Mouse (Mus musculus) stomach, embryonic 16.5 days (tissue): ENCODE results near the gene Cnbd2. TPM values are rescaled to one million over a fixed set of nuclear protein-coding genes. Genes with fewer than 3 reads are reported as not detected.

Experiments
- ATAC-seq: fragments of 200-750 bp; cut with Nextera tagmentation; 2 replicates; pipeline ENCODE4 v1.8.0; 2017; ENCODE audit warnings: moderate number of reproducible peaks, moderate TSS enrichment; ENCODE audit not compliant: insufficient read depth, low FRiP score
- H3K27ac ChIP-seq: fragments of 300-500 bp; sonication (generic); 2 replicates; pipeline ENCODE4 v1.5.1; 2014; ENCODE audit warnings: low read length
- H3K27me3 ChIP-seq: fragments of 300-500 bp; sonication (generic); 2 replicates; pipeline ENCODE4 v1.6.1; 2014; ENCODE audit warnings: low read length, control low read depth, mixed read lengths; ENCODE audit not compliant: control insufficient read depth, insufficient read depth
- H3K36me3 ChIP-seq: fragments of 300-500 bp; sonication (generic); 2 replicates; pipeline ENCODE4 v1.6.1; 2014; ENCODE audit warnings: low read length; ENCODE audit not compliant: control insufficient read depth, insufficient read depth
- H3K4me1 ChIP-seq: fragments of 300-500 bp; sonication (generic); 2 replicates; pipeline ENCODE4 v1.6.1; 2014; ENCODE audit warnings: low read length, control low read depth, mixed read lengths; ENCODE audit not compliant: control insufficient read depth, insufficient read depth
- H3K4me2 ChIP-seq: fragments of 300-500 bp; sonication (generic); 2 replicates; pipeline ENCODE4 v1.6.1; 2014; ENCODE audit warnings: low read depth, low read length, mixed read lengths
- H3K4me3 ChIP-seq: fragments of 300-500 bp; sonication (generic); replicated peaks from 2 replicates; pipeline ENCODE4 v1.5.1; 2014; ENCODE audit warnings: mild to moderate bottlenecking, low read length
- H3K9ac ChIP-seq: fragments of 300-500 bp; sonication (generic); 2 replicates; pipeline ENCODE4 v1.6.1; 2014; ENCODE audit warnings: low read length
- H3K9me3 ChIP-seq: fragments of 300-500 bp; sonication (generic); replicated peaks from 2 replicates; pipeline ENCODE4 v1.6.1; 2016; ENCODE audit warnings: low read length, control low read depth; ENCODE audit not compliant: control insufficient read depth
- WGBS: fragments of 180-500 bp; shearing (Covaris S2); extraction: QIAGEN DNeasy Blood & Tissue Kit; methylation state at CpG from one replicate; pipeline ENCODE4 v1.1.7; 2014; 5-methylcytosine and 5-hydroxymethylcytosine counted together
- polyA plus RNA-seq: library from polyadenylated mRNA; unstranded; fragments of >200 nt; fragmentation: Nextera tagmentation; extraction: Ambion mirVana; gene quantifications from 2 replicates; pipeline ENCODE4 v1.2.1, GENCODE M21; 2015

Gene Cnbd2
- polyA plus RNA-seq, 1 experiment from 2014 or later = 3.3 TPM

DNA sequence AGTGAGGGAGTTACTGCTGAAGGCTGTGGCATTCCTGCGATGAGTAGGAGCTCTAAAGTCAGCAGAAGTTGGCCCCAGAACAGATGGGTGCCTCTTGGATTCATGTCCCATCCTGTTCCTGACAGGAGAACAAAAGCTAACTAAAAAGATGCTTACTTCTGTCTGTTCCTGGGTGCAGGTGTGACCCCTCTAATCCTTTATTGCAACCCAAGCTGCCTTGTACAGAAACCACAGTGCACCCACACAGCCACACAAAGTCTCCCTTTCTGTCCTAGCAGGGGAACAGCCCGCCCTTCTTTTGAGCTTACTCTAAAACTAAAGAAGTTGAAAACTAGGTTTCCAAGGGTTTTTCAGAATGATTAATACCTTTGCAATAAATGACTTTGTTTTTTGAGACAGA, 23.9 kb upstream of the Cnbd2 start:
- Histone ChIP-seq H3K4me2 (no peak overlapping the region), H3K9me3 (no peaks in the 10 kb centered on the region), H3K27me3 (no peaks in the 10 kb centered on the region), H3K4me1 (no peaks in the 10 kb centered on the region), H3K36me3 (0 out of 2 replicates have a peak, but pooled peaks cover 5% of the 10 kb centered on the region), H3K4me3 (no peak overlapping the region), H3K9ac (no peak overlapping the region), H3K27ac (no peak overlapping the region)
- 76% methylated on average over 2 of the region's 2 CpGs for WGBS
- no peak for ATAC-seq

DNA sequence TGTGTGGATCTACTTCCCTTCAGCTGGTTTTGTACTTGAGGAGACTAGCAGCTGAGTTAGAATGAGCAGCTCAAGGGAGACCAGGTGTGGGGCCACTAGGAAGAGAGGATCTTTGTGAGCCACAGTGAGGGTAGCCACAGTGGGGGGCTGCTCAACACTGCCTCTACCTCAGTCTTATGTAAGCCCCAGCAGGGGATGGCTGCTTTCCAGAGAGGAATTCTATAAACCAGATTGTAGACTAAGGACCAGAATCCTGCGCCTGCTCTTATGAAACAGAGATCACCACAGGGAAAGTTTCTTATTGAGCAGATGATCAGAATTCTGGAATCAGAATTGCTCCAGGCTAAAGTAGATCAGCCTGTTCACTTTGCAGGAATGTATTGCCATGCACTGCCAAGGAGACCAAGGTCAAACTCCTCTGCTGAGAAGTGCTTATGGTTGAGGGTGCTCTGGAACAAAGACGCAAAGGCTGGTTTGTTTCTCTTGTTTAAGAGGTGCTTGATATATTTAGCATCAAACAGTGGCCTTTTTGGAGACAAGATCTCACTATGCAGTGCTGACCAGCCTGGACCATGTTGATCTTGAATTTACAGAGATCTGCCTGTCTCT, 22.4 kb upstream of the Cnbd2 start:
- no peak overlapping the region for H3K4me3 ChIP-seq
- H3K4me2 ChIP-seq = no peak overlapping the region
- H3K9me3 ChIP-seq = no peaks in the 10 kb centered on the region
- H3K36me3 ChIP-seq = 0 out of 2 replicates have a peak, but pooled peaks cover 5% of the 10 kb centered on the region
- H3K27ac ChIP-seq = no peak overlapping the region
- no peak for ATAC-seq
- no peak overlapping the region for H3K9ac ChIP-seq
- 87% methylated on average over 2 of the region's 2 CpGs for WGBS
- H3K4me1 ChIP-seq = no peaks in the 10 kb centered on the region
- H3K27me3 ChIP-seq = no peaks in the 10 kb centered on the region

DNA sequence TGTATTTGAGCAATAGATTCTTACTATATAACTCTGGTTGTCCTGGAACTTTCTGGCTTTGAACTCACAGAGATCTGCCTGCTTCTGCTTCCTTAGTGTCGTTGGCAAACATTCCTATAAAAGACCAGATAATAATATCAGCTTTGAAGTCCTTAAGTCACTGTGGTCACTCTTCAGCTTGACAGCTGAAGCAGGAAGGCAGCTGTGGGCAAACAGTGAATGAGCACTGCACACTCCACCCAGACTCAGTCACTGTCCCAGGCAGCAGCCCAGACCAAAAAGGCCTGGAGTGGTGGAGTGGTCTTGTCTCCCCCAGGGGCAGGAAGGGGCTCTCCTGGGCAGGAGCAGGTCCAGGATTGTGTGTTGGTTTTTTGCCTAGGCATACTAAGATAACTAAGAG, 20.1 kb upstream of the Cnbd2 start:
- H3K27ac ChIP-seq = no peak overlapping the region
- H3K9ac ChIP-seq = no peak overlapping the region
- H3K9me3 ChIP-seq = no peaks in the 10 kb centered on the region
- H3K4me1 ChIP-seq = no peaks in the 10 kb centered on the region
- H3K4me3 ChIP-seq = no peak overlapping the region
- H3K27me3 ChIP-seq = no peaks in the 10 kb centered on the region
- H3K36me3 ChIP-seq = 0 out of 2 replicates have a peak, but pooled peaks cover 5% of the 10 kb centered on the region
- ATAC-seq = no peak
- 83% methylated on average over 1 of the region's 1 CpGs for WGBS
- no peak overlapping the region for H3K4me2 ChIP-seq

DNA sequence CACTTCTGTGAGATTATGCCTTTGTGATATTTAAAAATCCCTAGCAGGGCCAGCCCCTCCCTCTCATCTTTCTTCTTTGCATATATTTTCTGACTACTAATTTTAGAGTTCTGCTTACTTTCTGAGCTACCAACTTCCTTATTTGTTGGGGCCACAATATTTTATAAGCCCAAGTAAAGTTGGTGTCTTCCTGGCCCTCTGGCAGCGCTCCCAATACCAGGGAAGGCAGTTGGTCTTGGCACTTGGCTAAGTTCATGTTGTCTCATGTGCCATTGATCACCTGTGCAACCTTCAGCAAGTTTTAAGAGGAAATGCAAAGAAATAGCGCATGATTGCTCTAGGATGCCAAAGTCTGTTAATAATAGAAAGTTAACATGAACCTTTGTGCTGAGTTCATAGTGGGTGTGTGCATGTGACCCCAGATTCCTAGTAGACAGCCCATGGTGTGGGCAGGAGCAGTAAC, 16.5 kb upstream of the Cnbd2 start:
- no peaks in the 10 kb centered on the region for H3K27me3 ChIP-seq
- peak overlapping the region; percentile 49 for H3K27ac ChIP-seq
- 0 out of 2 replicates have a peak, but pooled peaks cover 9% of the 10 kb centered on the region for H3K36me3 ChIP-seq
- no peak for ATAC-seq
- no peak overlapping the region for H3K9ac ChIP-seq
- H3K4me2 ChIP-seq = no peak overlapping the region
- H3K9me3 ChIP-seq = no peaks in the 10 kb centered on the region
- no peaks in the 10 kb centered on the region for H3K4me1 ChIP-seq
- WGBS = 83% methylated on average over 2 of the region's 2 CpGs
- H3K4me3 ChIP-seq = no peak overlapping the region

DNA sequence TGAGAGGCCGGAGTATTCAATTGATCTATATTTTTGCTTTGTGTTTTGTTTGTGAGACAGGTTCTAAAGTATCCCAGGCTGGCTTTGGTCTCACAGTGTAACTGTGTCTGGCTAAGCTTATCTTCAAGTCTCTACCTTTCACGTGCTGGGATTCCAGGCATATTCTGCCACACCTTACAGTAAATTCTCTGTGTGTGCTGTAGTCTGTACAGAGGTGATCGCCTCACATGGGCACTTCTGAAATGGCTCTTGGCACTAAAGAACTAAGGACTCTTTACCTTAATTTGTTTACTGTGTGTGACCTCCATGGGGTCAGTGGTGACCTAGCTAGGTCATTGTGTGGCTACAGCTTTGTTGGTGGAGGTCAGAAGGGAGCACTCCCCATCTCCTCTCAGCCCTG, 15.9 kb upstream of the Cnbd2 start:
- Histone ChIP-seq H3K27me3 (no peaks in the 10 kb centered on the region), H3K27ac (peak overlapping the region; percentile 49), H3K9ac (no peak overlapping the region), H3K36me3 (0 out of 2 replicates have a peak, but pooled peaks cover 9% of the 10 kb centered on the region), H3K4me2 (no peak overlapping the region), H3K4me1 (no peaks in the 10 kb centered on the region), H3K9me3 (no peaks in the 10 kb centered on the region), H3K4me3 (no peak overlapping the region)
- ATAC-seq = peak; percentile 63
- 76% methylated on average over 3 of the region's 3 CpGs for WGBS

DNA sequence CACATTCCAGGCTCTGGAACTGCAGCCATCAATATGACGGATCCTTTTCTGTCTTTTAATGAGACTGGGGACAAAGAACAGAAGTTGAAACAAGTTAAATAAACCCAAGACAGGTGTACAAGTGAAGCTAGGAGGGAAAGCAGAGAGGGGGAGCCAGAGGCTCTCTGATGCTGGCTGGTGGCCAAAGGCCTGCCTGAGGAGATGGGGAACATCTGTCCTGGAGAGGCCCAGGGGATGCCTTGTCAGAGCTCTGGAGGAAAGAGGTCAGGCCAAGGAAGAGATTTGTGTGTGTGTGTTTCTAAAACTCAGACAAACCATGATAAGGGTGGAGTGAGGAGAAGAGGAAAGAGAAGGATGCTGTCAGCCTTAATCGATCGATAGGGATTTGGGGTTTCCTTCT, 14.4 kb upstream of the Cnbd2 start:
- ATAC-seq = peak; percentile 83
- no peak overlapping the region for H3K9ac ChIP-seq
- 52% methylated on average over 3 of the region's 3 CpGs for WGBS
- H3K36me3 ChIP-seq = 0 out of 2 replicates have a peak, but pooled peaks cover 5% of the 10 kb centered on the region
- H3K27ac ChIP-seq = no peak overlapping the region
- H3K4me3 ChIP-seq = no peak overlapping the region
- H3K4me2 ChIP-seq = no peak overlapping the region
- no peaks in the 10 kb centered on the region for H3K4me1 ChIP-seq
- no peaks in the 10 kb centered on the region for H3K9me3 ChIP-seq
- no peaks in the 10 kb centered on the region for H3K27me3 ChIP-seq

DNA sequence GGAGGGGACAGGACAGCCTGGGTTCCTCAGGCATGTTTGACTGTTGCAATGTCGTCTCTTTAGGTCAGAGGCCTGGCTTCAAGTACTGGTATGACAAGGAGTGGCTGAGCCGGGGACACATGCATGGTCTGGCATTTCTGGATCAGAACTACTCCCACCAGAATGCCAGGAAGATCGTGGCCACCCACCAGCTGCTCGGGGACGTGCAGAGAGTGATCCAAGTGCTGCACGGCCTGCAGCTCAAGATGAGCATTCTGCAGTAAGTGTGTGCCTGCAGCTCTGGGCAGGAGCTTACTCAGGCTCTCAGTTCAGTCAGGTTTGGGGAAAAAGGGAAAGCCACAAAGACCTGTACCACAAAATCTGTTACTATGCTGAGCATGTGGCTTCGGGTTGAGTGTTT, 13.6 kb upstream of the Cnbd2 start:
- Histone ChIP-seq H3K9ac (no peak overlapping the region), H3K4me2 (no peak overlapping the region), H3K27ac (no peak overlapping the region), H3K36me3 (0 out of 2 replicates have a peak, but pooled peaks cover 3% of the 10 kb centered on the region), H3K9me3 (no peaks in the 10 kb centered on the region), H3K4me1 (no peaks in the 10 kb centered on the region), H3K27me3 (no peaks in the 10 kb centered on the region), H3K4me3 (no peak overlapping the region)
- no peak for ATAC-seq
- WGBS = 70% methylated on average over 7 of the region's 7 CpGs

DNA sequence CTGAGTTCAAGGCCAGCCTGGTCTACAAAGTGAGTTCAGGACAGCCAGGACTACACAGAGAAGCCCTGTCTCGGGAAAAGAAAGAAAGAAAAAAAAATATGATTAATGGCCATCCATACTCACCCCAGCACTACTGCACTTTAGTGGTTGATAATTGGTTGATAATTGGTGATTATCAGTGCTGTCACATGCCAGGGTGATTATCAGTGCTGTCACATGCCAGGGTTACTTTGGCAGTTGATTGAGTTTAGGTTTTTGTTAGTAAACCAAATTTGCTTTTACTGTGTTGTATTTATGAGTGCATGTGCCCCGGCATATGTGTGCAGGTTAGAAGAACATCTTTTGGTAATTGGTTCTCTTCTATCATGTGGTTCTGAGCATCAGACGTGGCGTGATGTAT, 10.0 kb upstream of the Cnbd2 start:
- Histone ChIP-seq H3K9ac (no peak overlapping the region), H3K4me2 (no peak overlapping the region), H3K27ac (no peak overlapping the region), H3K9me3 (no peaks in the 10 kb centered on the region), H3K4me1 (no peaks in the 10 kb centered on the region), H3K27me3 (no peaks in the 10 kb centered on the region), H3K4me3 (no peak overlapping the region), H3K36me3 (0 out of 2 replicates have a peak, but pooled peaks cover 6% of the 10 kb centered on the region)
- no peak for ATAC-seq
- 79% methylated on average over 4 of the region's 4 CpGs for WGBS

DNA sequence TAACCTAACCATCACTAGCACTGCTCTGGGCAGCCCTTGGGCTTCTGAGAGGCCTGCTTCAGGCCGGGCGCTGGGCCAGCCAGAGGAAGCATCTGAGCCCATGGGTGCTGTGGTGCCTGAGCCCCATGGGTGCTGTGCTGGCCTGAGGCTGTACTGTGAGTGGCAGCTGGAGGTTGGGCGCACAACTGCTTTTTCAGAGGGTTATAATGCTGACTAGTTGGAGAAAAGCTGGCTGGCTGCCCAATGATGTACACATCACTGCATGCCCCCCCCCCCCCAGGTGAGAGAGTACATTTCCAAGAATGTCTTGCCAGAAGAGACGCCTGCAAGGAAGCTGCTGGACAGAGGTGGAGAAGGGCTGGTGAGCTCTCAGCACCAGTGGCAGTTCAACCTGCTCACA, 7.7 kb upstream of the Cnbd2 start:
- H3K4me1 ChIP-seq = no peaks in the 10 kb centered on the region
- H3K9ac ChIP-seq = no peak overlapping the region
- no peak overlapping the region for H3K4me3 ChIP-seq
- H3K4me2 ChIP-seq = no peak overlapping the region
- 92% methylated on average over 4 of the region's 4 CpGs for WGBS
- 0 out of 2 replicates have a peak, but pooled peaks cover 6% of the 10 kb centered on the region for H3K36me3 ChIP-seq
- no peak for ATAC-seq
- no peaks in the 10 kb centered on the region for H3K9me3 ChIP-seq
- no peaks in the 10 kb centered on the region for H3K27me3 ChIP-seq
- no peak overlapping the region for H3K27ac ChIP-seq
